8 mouse cellular contexts compared by ENCODE assay signal in the genomic region with DNA sequence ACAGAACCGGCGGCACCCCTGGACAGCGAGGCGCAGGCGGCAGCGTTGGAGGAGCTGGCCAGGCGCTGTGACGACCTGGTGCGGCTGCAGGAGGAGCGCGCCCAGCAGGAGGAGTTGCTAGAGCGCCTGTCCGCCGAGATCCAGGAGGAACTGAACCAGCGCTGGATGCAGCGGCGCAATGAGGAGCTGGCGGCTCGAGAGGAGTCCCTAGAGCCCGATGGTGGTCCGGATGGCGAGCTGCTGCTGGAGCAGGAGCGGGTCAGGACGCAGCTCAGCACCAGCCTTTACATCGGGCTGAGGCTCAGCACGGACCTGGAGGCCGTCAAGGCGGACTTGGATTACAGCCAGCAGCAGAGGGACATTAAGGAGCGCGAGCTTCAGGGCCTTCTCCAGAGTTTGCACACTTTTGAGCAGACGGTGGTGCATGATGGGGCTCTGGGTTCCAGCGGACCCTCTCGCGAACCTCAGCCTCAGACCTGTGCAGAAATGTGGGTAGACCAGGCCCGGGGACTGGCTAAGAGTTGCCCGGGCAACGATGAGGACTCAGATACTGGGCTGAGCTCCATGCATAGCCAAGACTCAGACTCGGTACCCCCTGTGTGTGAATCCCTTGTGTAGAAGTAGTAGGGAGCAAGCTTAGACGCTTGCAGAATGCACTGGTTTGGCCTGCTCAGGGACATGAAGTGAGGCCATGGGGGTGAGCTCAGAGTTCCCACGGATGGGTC. TPM values are rescaled to one million over a fixed set of nuclear protein-coding genes. Genes with fewer than 3 reads are reported as not detected.
DNase-seq lines count a peak whose midpoint lies in the region; ATAC-seq and TF ChIP-seq lines count a peak whose summit lies in the region.

No protein-coding gene starts in this region.

- 3% methylated on average over 40 of the region's 40 CpGs for WGBS in hindbrain, postnatal 0 days
- WGBS in liver, embryonic 13.5 days (ENCODE audit: insufficient replicate concordance): 6% methylated on average over 40 of the region's 40 CpGs
- WGBS in neural tube, embryonic 11.5 days: 3% methylated on average over 40 of the region's 40 CpGs

- peak overlapping the region; percentile 74 for H3K4me3 ChIP-seq in gastrocnemius, adult 2 months
- peak overlapping the region; percentile 46 for H3K4me3 ChIP-seq in hindbrain, postnatal 0 days (ENCODE audit: low read length)
- 0 out of 2 replicates have a peak overlapping the region, but pooled peaks have one; percentile 43 for H3K4me3 ChIP-seq in liver, embryonic 13.5 days (replicated peaks)
- H3K4me3 ChIP-seq in neural tube, embryonic 11.5 days (ENCODE audit: low read depth, low read length): peak overlapping the region; percentile 41

- peak; percentile 74; the same call in 1 of the 2 replicates for ATAC-seq in hindbrain, postnatal 0 days
- ATAC-seq in liver, embryonic 13.5 days (ENCODE audit: low read depth): no peak
- no peak for ATAC-seq in neural tube, embryonic 11.5 days (ENCODE audit: insufficient read depth, low FRiP score, low TSS enrichment)

- intact Hi-C loops in gastrocnemius, adult 2 months (cut with DNase I): no loop called here

- no peaks in the 10 kb centered on the region for H3K36me3 ChIP-seq in hindbrain, postnatal 0 days (ENCODE audit: insufficient read depth, low read length)
- H3K36me3 ChIP-seq in liver, embryonic 13.5 days: no peaks in the 10 kb centered on the region
- no peaks in the 10 kb centered on the region for H3K36me3 ChIP-seq in neural tube, embryonic 11.5 days (ENCODE audit: control insufficient read depth, insufficient read depth, low read length)

- H3K4me1 ChIP-seq in hindbrain, postnatal 0 days (ENCODE audit: insufficient read depth, low read length): peaks cover 7% of the 10 kb centered on the region; the same call in 1 of the 2 replicates
- peaks cover 6% of the 10 kb centered on the region; the same call in 1 of the 2 replicates for H3K4me1 ChIP-seq in liver, embryonic 13.5 days (replicated peaks)
- H3K4me1 ChIP-seq in neural tube, embryonic 11.5 days (ENCODE audit: control insufficient read depth, insufficient read depth, low read length): peaks cover 15% of the 10 kb centered on the region

- no peaks in the 10 kb centered on the region for H3K9me3 ChIP-seq in hindbrain, postnatal 0 days (ENCODE audit: low read length)
- H3K9me3 ChIP-seq in liver, embryonic 13.5 days (replicated peaks): no peaks in the 10 kb centered on the region
- no peaks in the 10 kb centered on the region for H3K9me3 ChIP-seq in neural tube, embryonic 11.5 days (ENCODE audit: control insufficient read depth, low read length)

- peak overlapping the region; percentile 79 for H3K27ac ChIP-seq in gastrocnemius, adult 2 months
- H3K27ac ChIP-seq in hindbrain, postnatal 0 days: peak overlapping the region; percentile 6; the same call in 1 of the 2 replicates
- no peak overlapping the region for H3K27ac ChIP-seq in liver, embryonic 13.5 days
- no peak overlapping the region for H3K27ac ChIP-seq in neural tube, embryonic 11.5 days (ENCODE audit: low read depth, low read length)

- H3K9ac ChIP-seq in hindbrain, postnatal 0 days (replicated peaks; ENCODE audit: low read length): peak overlapping the region; percentile 51
- H3K9ac ChIP-seq in liver, embryonic 13.5 days: no peak overlapping the region
- H3K9ac ChIP-seq in neural tube, embryonic 11.5 days (ENCODE audit: low read length): no peak overlapping the region

- H3K27me3 ChIP-seq in hindbrain, postnatal 0 days (ENCODE audit: insufficient read depth, low read length): peaks cover 21% of the 10 kb centered on the region
- H3K27me3 ChIP-seq in liver, embryonic 13.5 days: peaks cover 54% of the 10 kb centered on the region
- peaks cover 43% of the 10 kb centered on the region for H3K27me3 ChIP-seq in neural tube, embryonic 11.5 days (ENCODE audit: control insufficient read depth, insufficient read depth, low read length)

- peak overlapping the region; percentile 66 for H3K4me2 ChIP-seq in hindbrain, postnatal 0 days (ENCODE audit: low read depth, low read length)
- peak overlapping the region; percentile 54 for H3K4me2 ChIP-seq in liver, embryonic 13.5 days
- peak overlapping the region; percentile 66 for H3K4me2 ChIP-seq in neural tube, embryonic 11.5 days (ENCODE audit: low read depth)

- peak; percentile 41 for DNase-seq in adrenal gland, adult 8-10 months
- peak; percentile 19 for DNase-seq in cerebellum, adult 9-11 months
- peak; percentile 49 for DNase-seq in gastrocnemius, adult 2 months
- DNase-seq in hindbrain, postnatal 0 days (ENCODE audit: low spot score): peak; percentile 49
- DNase-seq in liver, embryonic 13.5 days: no peak
- peak; percentile 42 for DNase-seq in neural tube, embryonic 11.5 days (ENCODE audit: low spot score)
- no peak for DNase-seq in thymus, postnatal 4 days
- no peak for DNase-seq in left cerebral cortex, adult 9 months (ENCODE audit: low spot score in 2 of 2)

- TF ChIP-seq CTCF in gastrocnemius, adult 2 months (IDR thresholded peaks at IDR 0.05): peak; percentile 41
- no peak for TF ChIP-seq CTCF in hindbrain, postnatal 0 days (IDR thresholded peaks at IDR 0.05; ENCODE audit: low read depth)

RNA-seq across cellular contexts. Expression of a gene that starts 1.5 kb away (rescaled TPM):
- total RNA-seq in adrenal gland, adult 8-10 months (2022): 10 to 100 TPM in 1 of 4 experiments, 1 to 10 TPM in 3; 1.8 to 14.3 (median 4.2) TPM
- total RNA-seq in gastrocnemius, adult 2 months (2021): under 1 TPM; 0.17 to 0.48 TPM
- total RNA-seq in hindbrain, postnatal 0 days (2014; rRNA removed): 6.5 and 7.0 TPM in 2 replicates
- 2.7 and 3.8 TPM in 2 replicates for polyA plus RNA-seq in hindbrain, postnatal 0 days (2015; fragmentation: Nextera tagmentation; extraction: Ambion mirVana)
- polyA plus RNA-seq in liver, embryonic 13.5 days (2015; fragmentation: Nextera tagmentation; extraction: Ambion mirVana): 0.03 TPM in 2 replicates
- polyA plus RNA-seq in neural tube, embryonic 11.5 days (2014; fragmentation: Nextera tagmentation; extraction: Ambion mirVana): 1.3 and 1.9 TPM in 2 replicates

Comparison
In these comparisons a context has a peak if more than half of its experiments do, and no peak if none do; other contexts are left out.
1. DNase-seq: peak in adrenal gland, adult 8-10 months (single experiment), cerebellum, adult 9-11 months (single experiment), gastrocnemius, adult 2 months (single experiment), hindbrain, postnatal 0 days (single experiment) and neural tube, embryonic 11.5 days (single experiment); none in liver, embryonic 13.5 days (single experiment), thymus, postnatal 4 days (single experiment) and left cerebral cortex, adult 9 months (0 of 2).
2. H3K27ac ChIP-seq: peak in gastrocnemius, adult 2 months (single experiment) and hindbrain, postnatal 0 days (single experiment); none in liver, embryonic 13.5 days (single experiment) and neural tube, embryonic 11.5 days (single experiment).
3. Peak in every context shown above with its lines, with median percentiles within 50 percentile points of each other: H3K4me3 ChIP-seq and H3K4me2 ChIP-seq.